Mouse (Mus musculus): Measurements from ENCODE around the gene Smok3a. TPM values are rescaled to one million over a fixed set of nuclear protein-coding genes. Genes with fewer than 3 reads are reported as not detected.

Smok3a gene
- polyA plus RNA-seq (2012; ENCODE audit: low replicate concordance): not detected in 2 replicates

DNA sequence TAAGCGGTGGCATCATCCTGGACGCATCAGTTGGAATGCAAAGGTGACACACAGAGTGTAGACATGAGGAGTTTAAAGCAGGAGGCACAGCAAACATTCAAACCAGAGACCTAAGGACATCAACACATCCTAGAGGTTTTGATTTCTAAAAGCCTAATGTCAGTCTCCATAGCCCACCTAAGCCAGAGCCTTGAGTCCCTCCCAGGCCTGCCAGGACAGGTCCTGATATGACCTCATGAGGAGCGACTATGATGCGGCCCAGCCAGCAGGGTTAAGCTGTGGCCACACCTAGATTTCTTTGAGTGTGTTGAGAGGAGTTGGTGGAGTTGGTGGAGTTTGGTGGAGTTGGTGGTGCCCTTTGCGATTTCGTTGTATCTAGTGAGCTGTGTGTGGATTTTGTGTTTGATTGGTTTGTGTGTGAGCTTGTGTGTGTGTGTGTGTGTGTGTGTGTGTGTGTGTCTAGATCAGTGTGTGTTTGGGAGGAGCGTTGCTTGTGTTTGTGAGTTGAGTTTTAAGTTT lies at the start of gene Smok3a, which contains the start of gene Smok3b:
Gene Smok3a (plus strand): TSS at position 301 of the 519 bp plus-strand sequence.
Gene Smok3b (plus strand): TSS at position 469 of the 519 bp plus-strand sequence.

DNA sequence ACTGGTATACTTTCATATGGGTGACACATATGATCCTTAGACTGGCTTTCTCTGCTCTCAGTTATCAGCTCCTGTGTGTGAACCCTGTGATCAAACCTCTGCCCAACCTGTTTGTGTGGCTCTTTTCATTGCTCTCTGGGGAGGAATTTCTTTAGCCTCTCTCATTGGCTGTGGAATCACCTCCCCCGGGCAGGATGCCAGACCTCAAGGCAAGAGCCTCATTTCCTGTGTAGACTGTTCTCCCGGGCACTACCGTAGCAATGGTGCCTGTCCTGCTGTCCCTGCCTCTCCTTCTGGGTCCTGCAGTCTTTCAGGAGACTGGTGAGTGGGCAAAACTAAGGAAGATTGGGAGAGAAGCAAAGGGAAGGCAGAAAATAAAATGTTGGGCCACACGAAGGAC lies 39.8 kb upstream of the Smok3a start, which contains the start of gene Azgp1:
Gene Azgp1 (plus strand): TSS at position 221 of the 400 bp plus-strand sequence.

DNA sequence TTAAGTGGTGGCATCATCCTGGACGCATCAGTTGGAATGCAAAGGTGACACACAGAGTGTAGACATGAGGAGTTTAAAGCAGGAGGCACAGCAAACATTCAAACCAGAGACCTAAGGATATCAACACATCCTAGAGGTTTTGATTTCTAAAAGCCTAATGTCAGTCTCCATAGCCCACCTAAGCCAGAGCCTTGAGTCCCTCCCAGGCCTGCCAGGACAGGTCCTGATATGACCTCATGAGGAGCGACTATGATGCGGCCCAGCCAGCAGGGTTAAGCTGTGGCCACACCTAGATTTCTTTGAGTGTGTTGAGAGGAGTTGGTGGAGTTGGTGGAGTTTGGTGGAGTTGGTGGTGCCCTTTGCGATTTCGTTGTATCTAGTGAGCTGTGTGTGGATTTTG lies 31.8 kb downstream of the Smok3a start, which contains the start of gene Smok3c:
Gene Smok3c (plus strand): TSS at position 301 of the 400 bp plus-strand sequence.

Other genes with a start within 250 kb of the Smok3a start
- 75.1 and 125 TPM in 2 replicates for gene Ppp1r35, start 242.4 kb upstream of the Smok3a start, polyA plus RNA-seq (2012; ENCODE audit: low replicate concordance)
- 163 and 385 TPM in 2 replicates for gene Mepce, start 233.6 kb upstream of the Smok3a start, polyA plus RNA-seq (2012; ENCODE audit: low replicate concordance)
- gene Zcwpw1, start 233.5 kb upstream of the Smok3a start, polyA plus RNA-seq (2012; ENCODE audit: low replicate concordance): 0.39 and 0.80 TPM in 2 replicates
- gene Pilra, start 185.0 kb upstream of the Smok3a start, polyA plus RNA-seq (2012; ENCODE audit: low replicate concordance): 1.4 and 2.4 TPM in 2 replicates
- gene Pilrb1, start 163.2 kb upstream of the Smok3a start, polyA plus RNA-seq (2012; ENCODE audit: low replicate concordance): 0.53 and 1.3 TPM in 2 replicates
- 0.57 and 1.4 TPM in 2 replicates for gene Pilrb2, start 149.4 kb upstream of the Smok3a start, polyA plus RNA-seq (2012; ENCODE audit: low replicate concordance)
- not detected in 2 replicates for gene Cyp3a13, start 99.6 kb upstream of the Smok3a start, polyA plus RNA-seq (2012; ENCODE audit: low replicate concordance)
- gene Gjc3, start 58.2 kb upstream of the Smok3a start, polyA plus RNA-seq (2012; ENCODE audit: low replicate concordance): not detected in 2 replicates
- not detected in 2 replicates for gene Azgp1, start 39.7 kb upstream of the Smok3a start, polyA plus RNA-seq (2012; ENCODE audit: low replicate concordance)
- gene Smok3b, start 168 bp downstream of the Smok3a start, polyA plus RNA-seq (2012; ENCODE audit: low replicate concordance): 0.16 TPM in 1 of 2 replicates, not detected in the other
- not detected in 2 replicates for gene Smok3c, start 31.9 kb downstream of the Smok3a start, polyA plus RNA-seq (2012; ENCODE audit: low replicate concordance)
- 0.27 and 1.0 TPM in 2 replicates for gene Zkscan1, start 63.8 kb downstream of the Smok3a start, polyA plus RNA-seq (2012; ENCODE audit: low replicate concordance)
- 0.10 and 2.4 TPM in 2 replicates for gene Zscan21, start 95.6 kb downstream of the Smok3a start, polyA plus RNA-seq (2012; ENCODE audit: low replicate concordance)
- 0.14 and 0.35 TPM in 2 replicates for gene Zfp113, start 134.5 kb downstream of the Smok3a start, polyA plus RNA-seq (2012; ENCODE audit: low replicate concordance)
- gene Cops6, start 139.8 kb downstream of the Smok3a start, polyA plus RNA-seq (2012; ENCODE audit: low replicate concordance): 53.6 and 54.5 TPM in 2 replicates
- gene Ap4m1, start 150.7 kb downstream of the Smok3a start, polyA plus RNA-seq (2012; ENCODE audit: low replicate concordance): 6.8 and 39.7 TPM in 2 replicates
- gene Mcm7, start 151.2 kb downstream of the Smok3a start, polyA plus RNA-seq (2012; ENCODE audit: low replicate concordance): 8.8 and 61.5 TPM in 2 replicates
- 17.3 and 54.2 TPM in 2 replicates for gene Taf6, start 166.2 kb downstream of the Smok3a start, polyA plus RNA-seq (2012; ENCODE audit: low replicate concordance)
- 0.21 and 0.73 TPM in 2 replicates for gene Cnpy4, start 166.2 kb downstream of the Smok3a start, polyA plus RNA-seq (2012; ENCODE audit: low replicate concordance)
- 4.0 and 4.9 TPM in 2 replicates for gene Mblac1, start 173.1 kb downstream of the Smok3a start, polyA plus RNA-seq (2012; ENCODE audit: low replicate concordance)
- gene Nxpe5, start 204.6 kb downstream of the Smok3a start, polyA plus RNA-seq (2012; ENCODE audit: low replicate concordance): 1.9 and 2.3 TPM in 2 replicates
- 29.2 and 39.5 TPM in 2 replicates for gene Lamtor4, start 234.2 kb downstream of the Smok3a start, polyA plus RNA-seq (2012; ENCODE audit: low replicate concordance)
- gene BC037034, start 242.8 kb downstream of the Smok3a start, polyA plus RNA-seq (2012; ENCODE audit: low replicate concordance): 293 and 299 TPM in 2 replicates